Mouse (Mus musculus) bone marrow, adult 2 months (tissue): ENCODE data around the gene Cox7c.

Source experiments
- CTCF ChIP-seq: fragments of 200-500 bp; IDR thresholded peaks from 2 replicates; pipeline ENCODE4 v1.5.1; 2011; ENCODE audit warnings: low read length, control low read depth; ENCODE audit not compliant: control insufficient read depth, insufficient read depth
- POLR2A ChIP-seq: fragments of 200-500 bp; IDR thresholded peaks from 2 replicates; pipeline ENCODE4 v1.6.1; 2011; ENCODE audit warnings: low read depth, mild to moderate bottlenecking, control low read depth, low read length, borderline replicate concordance; ENCODE audit not compliant: control insufficient read depth

DNA sequence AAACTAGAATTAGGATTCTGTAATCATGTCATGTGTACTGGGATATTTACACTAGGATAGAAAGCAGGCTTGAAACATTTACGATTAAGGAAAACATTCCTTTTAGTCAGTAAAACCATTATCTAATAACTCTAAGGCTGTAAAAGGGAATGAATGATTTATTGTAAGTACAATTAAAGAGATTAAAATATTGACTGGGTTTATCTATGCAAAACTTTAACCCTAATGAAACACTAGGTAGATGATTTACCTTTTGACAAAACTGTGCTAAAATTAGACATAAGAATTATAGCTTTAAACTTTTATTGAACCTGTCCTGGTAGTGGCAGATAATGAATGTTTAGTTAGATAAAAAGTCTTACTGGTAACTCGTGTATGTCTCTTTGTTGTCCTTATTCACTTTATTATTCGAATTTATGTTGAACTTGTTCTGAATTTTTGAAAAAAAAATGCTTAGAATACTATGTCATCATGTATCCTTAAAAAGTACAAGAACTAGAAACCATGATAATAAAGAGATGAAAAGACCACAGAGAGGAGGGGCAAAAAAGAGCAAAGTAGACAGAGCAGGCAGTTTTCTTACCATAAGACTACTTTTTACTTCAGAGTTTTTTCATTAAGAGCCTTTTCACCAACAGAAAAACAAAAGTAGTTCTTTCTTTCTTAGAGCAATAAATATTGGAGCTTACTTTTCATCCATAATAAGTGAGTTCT is 21.5 kb upstream of the Cox7c start:
- no peak for TF ChIP-seq POLR2A
- TF ChIP-seq CTCF = no peak
